Mouse (Mus musculus) midbrain, postnatal 0 days (tissue): ENCODE measurements at regions not wholly inside any gene's neighbourhood (a gene's known extent, or its start where the extent isn't known, plus 50 kb on each side); places are given as distances from the start of the nearest gene placed in this dataset.

Source experiments
- ATAC-seq: fragments of 200-750 bp; cut with Nextera tagmentation; 2 replicates; pipeline ENCODE4 v1.8.0; 2017; ENCODE audit warnings: moderate number of reproducible peaks, mild to moderate bottlenecking, moderate TSS enrichment, moderate library complexity; ENCODE audit not compliant: low FRiP score
- DNase-seq: peaks from one replicate; pipeline ENCODE4 v3.0.0-alpha.2; 2015; ENCODE audit warnings: low spot score
- H3K27ac ChIP-seq: fragments of 300-500 bp; sonication (generic); 2 replicates; pipeline ENCODE4 v1.5.1; 2014; ENCODE audit warnings: low read depth, mild to moderate bottlenecking, low read length, mixed read lengths
- H3K27me3 ChIP-seq: fragments of 300-500 bp; sonication (generic); 2 replicates; pipeline ENCODE4 v1.6.1; 2014; ENCODE audit warnings: low read length, control low read depth, mixed read lengths; ENCODE audit not compliant: insufficient read depth
- H3K36me3 ChIP-seq: fragments of 300-500 bp; sonication (generic); 2 replicates; pipeline ENCODE4 v1.6.1; 2014; ENCODE audit warnings: low read length, control low read depth, mixed read lengths; ENCODE audit not compliant: insufficient read depth
- H3K4me1 ChIP-seq: fragments of 300-500 bp; sonication (generic); 2 replicates; pipeline ENCODE4 v1.6.1; 2014; ENCODE audit warnings: mild to moderate bottlenecking, control low read depth, antibody characterized with exemption, low read length, mixed read lengths; ENCODE audit not compliant: insufficient read depth
- H3K4me2 ChIP-seq: fragments of 300-500 bp; sonication (generic); 2 replicates; pipeline ENCODE4 v1.6.1; 2014; ENCODE audit warnings: low read depth, mild to moderate bottlenecking, low read length, mixed read lengths; ENCODE audit not compliant: poor library complexity, severe bottlenecking
- H3K4me3 ChIP-seq: fragments of 300-500 bp; sonication (generic); 2 replicates; pipeline ENCODE4 v1.5.1; 2014; ENCODE audit warnings: low read depth, mild to moderate bottlenecking, low read length, moderate library complexity
- H3K9ac ChIP-seq: fragments of 300-500 bp; sonication (generic); replicated peaks from 2 replicates; pipeline ENCODE4 v1.6.1; 2014; ENCODE audit warnings: mild to moderate bottlenecking, low read length, moderate library complexity, mixed read lengths; ENCODE audit not compliant: poor library complexity, severe bottlenecking
- H3K9me3 ChIP-seq: fragments of 300-500 bp; sonication (generic); 2 replicates; pipeline ENCODE4 v1.6.1; 2016; ENCODE audit warnings: low read length, control low read depth
- CTCF ChIP-seq: IDR thresholded peaks from 2 replicates; pipeline ENCODE4 v1.5.1; 2016; ENCODE audit warnings: antibody characterized with exemption, mild to moderate bottlenecking
- WGBS: fragments of 180-500 bp; shearing (Covaris S2); extraction: QIAGEN DNeasy Blood & Tissue Kit; methylation state at CpG from one replicate; pipeline ENCODE4 v1.1.7; 2014; 5-methylcytosine and 5-hydroxymethylcytosine counted together

GRCm38 (mm10) chr8:8142461-8142860, 518.6 kb downstream of the Efnb2 start:
- Histone ChIP-seq H3K27me3 (no peaks in the 10 kb centered on the region), H3K9me3 (no peaks in the 10 kb centered on the region), H3K4me2 (no peak overlapping the region), H3K4me3 (no peak overlapping the region), H3K27ac (no peak overlapping the region), H3K36me3 (no peaks in the 10 kb centered on the region), H3K9ac (no peak overlapping the region), H3K4me1 (no peaks in the 10 kb centered on the region)
- TF ChIP-seq CTCF: no peak
- ATAC-seq (no peak), DNase-seq (no peak)
- 84% methylated on average over 3 of the region's 3 CpGs for WGBS

- WGBS: 85% methylated on average over 3 of the region's 3 CpGs
- no peak for ATAC-seq
- Histone ChIP-seq H3K9me3 (no peaks in the 10 kb centered on the region), H3K4me1 (no peaks in the 10 kb centered on the region), H3K4me3 (no peak overlapping the region), H3K27me3 (no peaks in the 10 kb centered on the region), H3K4me2 (no peak overlapping the region), H3K27ac (no peak overlapping the region), H3K9ac (no peak overlapping the region), H3K36me3 (no peaks in the 10 kb centered on the region)
- TF ChIP-seq CTCF: no peak
- DNase-seq: no peak
Observed at GRCm38 (mm10) chr8:8139720-8140119, 521.3 kb downstream of the Efnb2 start.

GRCm38 (mm10) chr8:8133001-8133785, 527.8 kb downstream of the Efnb2 start:
- Histone ChIP-seq H3K9me3 (no peaks in the 10 kb centered on the region), H3K27ac (no peak overlapping the region), H3K4me2 (no peak overlapping the region), H3K27me3 (no peaks in the 10 kb centered on the region; the same call in 1 of the 2 replicates), H3K36me3 (no peaks in the 10 kb centered on the region), H3K4me1 (0 out of 2 replicates have a peak, but pooled peaks cover 5% of the 10 kb centered on the region), H3K4me3 (no peak overlapping the region), H3K9ac (no peak overlapping the region)
- WGBS: 24% methylated on average over 10 of the region's 10 CpGs
- ATAC-seq: no peak
- no peak for TF ChIP-seq CTCF
- DNase-seq: no peak

- 19% methylated on average over 3 of the region's 3 CpGs for WGBS
- H3K4me2 ChIP-seq: no peak overlapping the region
Observed at GRCm38 (mm10) chr8:8131961-8132376, 529.1 kb downstream of the Efnb2 start.

GRCm38 (mm10) chr8:8130806-8131205, 530.2 kb downstream of the Efnb2 start:
- Histone ChIP-seq H3K4me3 (no peak overlapping the region), H3K9me3 (no peaks in the 10 kb centered on the region), H3K9ac (no peak overlapping the region), H3K27ac (no peak overlapping the region), H3K4me2 (no peak overlapping the region), H3K36me3 (no peaks in the 10 kb centered on the region), H3K4me1 (0 out of 2 replicates have a peak, but pooled peaks cover 5% of the 10 kb centered on the region), H3K27me3 (no peaks in the 10 kb centered on the region; the same call in 1 of the 2 replicates)
- no peak for TF ChIP-seq CTCF
- ATAC-seq (no peak), DNase-seq (no peak)
- WGBS: 37% methylated on average over 2 of the region's 2 CpGs

More at GRCm38 (mm10) chr8:8131961-8132376, 529.1 kb downstream of the Efnb2 start:
- H3K9me3 ChIP-seq: no peaks in the 10 kb centered on the region
- 0 out of 2 replicates have a peak, but pooled peaks cover 5% of the 10 kb centered on the region for H3K4me1 ChIP-seq
- H3K36me3 ChIP-seq: no peaks in the 10 kb centered on the region
- H3K27ac ChIP-seq: no peak overlapping the region
- H3K27me3 ChIP-seq: no peaks in the 10 kb centered on the region; the same call in 1 of the 2 replicates
- ATAC-seq (no peak), DNase-seq (no peak)
- no peak overlapping the region for H3K4me3 ChIP-seq
- no peak overlapping the region for H3K9ac ChIP-seq
- no peak for TF ChIP-seq CTCF
